Mouse (Mus musculus) hindbrain, embryonic 10.5 days (tissue): ENCODE data around the gene Apba2. TPM values are rescaled to one million over a fixed set of nuclear protein-coding genes. Genes with fewer than 3 reads are reported as not detected.
A peak's percentile ranks its signal among the peaks of the same experiment; 100 is the strongest.

ENCODE experiments used
- DNase-seq: peaks from one replicate; pipeline ENCODE4 v3.0.0-alpha.2; 2017; ENCODE audit warnings: low spot score
- H3K27ac ChIP-seq: fragments of 300-500 bp; sonication (generic); 2 replicates; pipeline ENCODE4 v1.5.1; 2016; ENCODE audit warnings: mild to moderate bottlenecking, moderate library complexity
- H3K27me3 ChIP-seq: fragments of 300-500 bp; sonication (generic); 2 replicates; pipeline ENCODE4 v1.6.1; 2016; ENCODE audit warnings: mild to moderate bottlenecking; ENCODE audit not compliant: poor library complexity, insufficient read depth, severe bottlenecking
- H3K36me3 ChIP-seq: fragments of 300-500 bp; sonication (generic); 2 replicates; pipeline ENCODE4 v1.6.1; 2016; ENCODE audit warnings: mild to moderate bottlenecking, moderate library complexity
- H3K4me1 ChIP-seq: fragments of 300-500 bp; sonication (generic); replicated peaks from 2 replicates; pipeline ENCODE4 v1.6.1; 2016; ENCODE audit warnings: mild to moderate bottlenecking
- H3K4me3 ChIP-seq: fragments of 300-500 bp; sonication (generic); 2 replicates; pipeline ENCODE4 v1.5.1; 2016; ENCODE audit warnings: mild to moderate bottlenecking, moderate library complexity
- H3K9me3 ChIP-seq: fragments of 300-500 bp; sonication (generic); 2 replicates; pipeline ENCODE4 v1.6.1; 2016; ENCODE audit warnings: mild to moderate bottlenecking, moderate library complexity
- WGBS: fragments of 180-500 bp; shearing (Covaris S2); methylation state at CpG from one replicate; pipeline ENCODE4 v1.1.7; 2016; 5-methylcytosine and 5-hydroxymethylcytosine counted together
- polyA plus RNA-seq: library from polyadenylated mRNA; unstranded; fragments of >200 nt; fragmentation: Nextera tagmentation; extraction: Ambion mirVana; gene quantifications from 2 replicates; pipeline ENCODE4 v1.2.1, GENCODE M21; 2016

Gene Apba2
- polyA plus RNA-seq, 1 experiment from 2014 or later = 88.9 TPM

GRCm38 (mm10) chr7:64694937-64695336, 193.4 kb downstream of the Apba2 start:
- 94% methylated on average over 6 of the region's 6 CpGs for WGBS
- Histone ChIP-seq H3K9me3 (no peaks in the 10 kb centered on the region), H3K27me3 (no peaks in the 10 kb centered on the region), H3K4me1 (peaks cover 9% of the 10 kb centered on the region), H3K36me3 (peaks cover 15% of the 10 kb centered on the region), H3K27ac (no peak overlapping the region), H3K4me3 (no peak overlapping the region)
- no peak for DNase-seq

- Histone ChIP-seq H3K4me3 (no peak overlapping the region), H3K9me3 (no peaks in the 10 kb centered on the region), H3K27ac (no peak overlapping the region), H3K4me1 (peaks cover 6% of the 10 kb centered on the region), H3K27me3 (no peaks in the 10 kb centered on the region), H3K36me3 (peaks cover 15% of the 10 kb centered on the region)
- 88% methylated on average over 14 of the region's 14 CpGs for WGBS
- DNase-seq = no peak
Observed at GRCm38 (mm10) chr7:64696521-64697281, 195.2 kb downstream of the Apba2 start.

DNA sequence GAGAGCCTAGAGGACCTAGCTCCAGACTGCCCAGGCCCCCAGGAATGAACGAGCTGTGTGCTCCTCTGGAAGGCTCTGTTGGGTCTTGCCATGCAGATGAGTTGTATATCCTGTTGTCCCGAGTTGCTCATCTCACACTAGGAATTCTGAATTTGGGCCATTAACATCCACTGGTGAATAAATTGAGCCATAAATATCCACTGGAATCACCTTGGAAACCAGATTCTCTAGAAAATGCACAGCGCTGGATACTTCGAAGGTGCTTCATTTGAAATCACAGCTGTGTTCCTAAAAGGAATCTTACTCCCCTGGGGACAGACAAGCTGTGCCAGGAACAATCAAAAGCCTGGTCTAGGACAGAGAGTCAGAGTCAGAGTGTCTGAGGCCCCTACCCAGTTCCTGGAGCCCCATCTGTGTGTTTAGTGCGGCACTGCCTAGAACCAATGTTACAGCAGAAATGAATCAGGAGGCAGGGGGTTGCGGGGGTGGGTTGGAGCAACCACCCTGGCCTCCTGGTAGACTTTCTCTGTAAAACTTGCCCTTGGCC, 196.4 kb downstream of the Apba2 start:
- H3K36me3 ChIP-seq = peaks cover 15% of the 10 kb centered on the region
- no peak overlapping the region for H3K4me3 ChIP-seq
- no peaks in the 10 kb centered on the region for H3K27me3 ChIP-seq
- no peak overlapping the region for H3K27ac ChIP-seq
- DNase-seq = no peak
- H3K9me3 ChIP-seq = no peaks in the 10 kb centered on the region
- H3K4me1 ChIP-seq = peaks cover 10% of the 10 kb centered on the region
- 85% methylated on average over 6 of the region's 6 CpGs for WGBS

DNA sequence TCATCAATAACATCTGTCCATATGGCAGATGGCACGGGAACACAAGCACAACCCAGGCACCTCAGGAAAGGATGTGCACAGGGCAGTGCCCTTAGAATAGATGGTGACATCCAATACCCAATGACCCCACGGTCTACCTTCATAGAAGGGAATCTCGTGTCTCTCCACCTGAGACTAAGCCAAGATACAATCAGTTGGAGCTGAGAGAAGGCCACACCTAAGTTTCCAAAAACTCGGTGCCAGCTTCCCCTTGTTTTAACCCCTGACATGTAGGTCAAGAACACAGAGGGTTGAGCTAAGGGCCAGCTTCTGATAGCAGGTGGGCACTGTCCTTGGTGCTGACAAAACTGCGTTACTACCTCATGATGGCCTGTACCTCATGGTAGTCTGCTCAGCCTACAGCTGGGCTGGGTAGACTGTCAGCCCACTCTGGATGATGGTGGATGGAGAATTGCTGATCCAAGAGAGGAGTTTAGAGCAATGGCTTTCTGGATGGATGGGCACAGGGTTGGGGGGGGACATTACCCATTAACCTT, 202.6 kb downstream of the Apba2 start:
- 78% methylated on average over 5 of the region's 5 CpGs for WGBS
- Histone ChIP-seq H3K9me3 (no peaks in the 10 kb centered on the region), H3K4me1 (0 out of 2 replicates have a peak, but pooled peaks cover 3% of the 10 kb centered on the region), H3K27ac (no peak overlapping the region), H3K36me3 (no peaks in the 10 kb centered on the region), H3K4me3 (no peak overlapping the region), H3K27me3 (no peaks in the 10 kb centered on the region)
- DNase-seq = no peak

DNA sequence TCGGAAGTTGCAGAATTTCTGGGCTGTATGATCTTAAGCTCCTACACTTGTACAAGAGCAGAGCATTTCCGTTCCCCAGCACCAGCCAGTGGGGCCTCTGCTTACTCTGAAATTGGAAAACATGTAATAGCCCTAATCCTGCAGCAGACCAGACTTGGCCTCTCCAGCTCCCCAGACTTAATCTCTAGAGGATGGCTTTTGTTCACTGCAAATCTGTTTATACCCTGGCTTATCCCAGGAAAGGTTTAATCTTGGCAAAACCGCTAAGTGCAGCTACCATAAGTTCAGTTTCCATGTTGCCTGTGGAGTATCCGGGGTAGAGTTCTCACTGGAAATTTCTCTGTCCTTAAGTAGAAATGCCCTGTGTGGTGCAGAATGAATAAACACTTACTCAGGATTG, 206.7 kb downstream of the Apba2 start:
- 89% methylated on average over 4 of the region's 4 CpGs for WGBS
- H3K4me1 ChIP-seq = no peaks in the 10 kb centered on the region

DNA sequence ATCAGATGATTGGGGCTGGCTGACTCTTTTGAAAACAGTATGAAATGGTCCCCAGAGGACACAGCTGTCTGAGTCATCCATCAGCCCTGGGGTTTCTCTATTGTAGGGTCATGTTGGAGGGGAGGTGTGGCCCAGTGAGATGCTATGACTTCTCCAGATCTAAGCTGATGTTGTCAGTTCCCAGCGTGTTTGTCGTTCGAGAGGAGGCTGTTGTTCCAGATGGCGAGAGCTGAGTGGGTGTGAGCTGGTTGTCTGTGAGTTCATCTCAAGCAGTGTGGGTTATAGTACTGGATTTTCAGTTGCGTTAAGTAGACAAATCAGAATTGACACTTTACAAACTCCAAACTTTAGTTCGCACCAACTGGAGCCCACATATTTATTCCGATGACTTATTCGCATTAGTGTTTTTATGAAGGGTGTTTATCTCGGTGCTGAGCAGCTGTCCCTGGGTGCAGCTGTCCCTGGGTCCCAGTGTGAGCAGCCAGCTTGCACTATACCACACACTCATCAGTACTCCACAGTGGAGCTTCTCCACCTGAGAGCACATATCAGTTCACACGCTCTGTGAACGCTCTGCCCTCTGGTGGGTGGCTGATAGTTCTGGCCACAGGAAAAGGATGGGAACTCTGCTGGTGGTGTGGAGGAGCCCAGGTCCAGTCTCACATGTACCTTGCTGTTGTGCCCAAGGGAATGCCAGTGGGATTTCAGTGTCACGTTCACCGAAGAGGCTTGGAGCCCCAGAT, 208.2 kb downstream of the Apba2 start:
- H3K4me3 ChIP-seq = no peak overlapping the region
- no peaks in the 10 kb centered on the region for H3K36me3 ChIP-seq
- no peaks in the 10 kb centered on the region for H3K27me3 ChIP-seq
- H3K9me3 ChIP-seq = no peaks in the 10 kb centered on the region
- H3K4me1 ChIP-seq = no peaks in the 10 kb centered on the region
- 89% methylated on average over 13 of the region's 13 CpGs for WGBS
- H3K27ac ChIP-seq = no peak overlapping the region
- peak; percentile 9 for DNase-seq

More for the DNA sequence above, 206.7 kb downstream of the Apba2 start:
- DNase-seq = no peak
- no peaks in the 10 kb centered on the region for H3K27me3 ChIP-seq
- H3K4me3 ChIP-seq = no peak overlapping the region
- H3K27ac ChIP-seq = no peak overlapping the region
- no peaks in the 10 kb centered on the region for H3K9me3 ChIP-seq
- no peaks in the 10 kb centered on the region for H3K36me3 ChIP-seq

GRCm38 (mm10) chr7:64716286-64716685, 214.8 kb downstream of the Apba2 start:
- Histone ChIP-seq H3K9me3 (no peaks in the 10 kb centered on the region), H3K27me3 (no peaks in the 10 kb centered on the region), H3K4me1 (no peaks in the 10 kb centered on the region), H3K4me3 (no peak overlapping the region), H3K36me3 (0 out of 2 replicates have a peak, but pooled peaks cover 10% of the 10 kb centered on the region), H3K27ac (no peak overlapping the region)
- DNase-seq = no peak
- WGBS = 80% methylated on average over 2 of the region's 2 CpGs

GRCm38 (mm10) chr7:64723313-64723712, 221.8 kb downstream of the Apba2 start:
- Histone ChIP-seq H3K4me3 (no peak overlapping the region), H3K4me1 (no peaks in the 10 kb centered on the region), H3K27ac (no peak overlapping the region), H3K27me3 (no peaks in the 10 kb centered on the region), H3K9me3 (no peaks in the 10 kb centered on the region), H3K36me3 (no peaks in the 10 kb centered on the region)
- WGBS = 84% methylated on average over 3 of the region's 3 CpGs
- DNase-seq = no peak

DNA sequence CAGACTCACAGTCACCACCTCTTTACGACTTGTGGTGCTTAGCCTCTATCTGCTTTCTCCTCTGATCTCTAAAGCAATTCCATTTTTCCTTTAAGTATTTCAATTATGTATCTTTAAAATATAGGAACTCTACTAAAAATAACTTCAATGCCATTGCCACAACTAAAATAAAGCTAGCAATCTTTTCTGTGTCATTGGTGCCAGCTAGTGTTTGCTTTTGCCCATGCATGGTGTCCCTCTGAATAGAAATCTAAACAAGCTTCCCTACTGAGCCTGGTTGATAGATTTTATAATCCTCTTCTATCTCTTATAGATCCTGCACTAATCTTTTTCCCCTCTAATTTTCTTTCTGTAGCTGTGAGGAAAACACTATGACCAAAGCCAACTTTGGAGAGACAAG, 222.9 kb downstream of the Apba2 start:
- Histone ChIP-seq H3K4me3 (no peak overlapping the region), H3K4me1 (0 out of 2 replicates have a peak, but pooled peaks cover 3% of the 10 kb centered on the region), H3K27me3 (no peaks in the 10 kb centered on the region), H3K27ac (no peak overlapping the region), H3K9me3 (no peaks in the 10 kb centered on the region), H3K36me3 (no peaks in the 10 kb centered on the region)
- no peak for DNase-seq
- 89% methylated on average over 1 of the region's 1 CpGs for WGBS

DNA sequence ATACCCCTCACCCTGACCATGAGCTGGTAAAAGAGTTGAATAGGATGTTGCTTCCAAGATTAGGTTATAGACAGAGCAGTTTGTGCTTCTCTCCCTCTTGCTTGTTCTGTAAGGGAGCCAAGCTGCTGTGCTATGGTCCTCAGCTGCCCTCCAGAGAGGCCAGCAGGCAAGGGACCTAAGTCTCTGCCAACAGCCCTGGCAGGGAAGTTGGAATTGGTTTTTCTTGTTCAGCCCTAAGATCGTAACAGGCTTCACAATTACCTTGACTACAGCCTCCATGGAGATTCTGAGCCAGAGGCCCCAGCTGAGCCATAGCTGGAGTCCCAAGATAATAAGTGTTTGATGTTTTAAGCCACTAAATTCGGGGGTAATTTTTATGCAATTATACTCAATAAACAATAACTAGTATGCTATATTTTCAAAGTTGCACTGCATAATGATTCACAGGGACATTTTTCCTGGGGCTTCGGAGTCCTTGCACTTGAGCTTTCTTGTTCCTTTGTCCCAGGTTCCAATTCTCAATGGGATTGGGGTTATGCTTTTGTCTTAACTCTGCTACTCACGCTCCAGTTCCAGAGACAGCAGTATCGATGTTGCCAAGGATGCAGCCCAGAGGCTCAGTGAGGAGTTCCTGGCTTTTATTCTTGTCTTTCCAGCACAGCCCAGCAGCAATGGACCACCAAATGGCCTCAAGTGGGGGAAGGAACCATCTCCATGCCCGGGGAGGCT, 224.6 kb downstream of the Apba2 start:
- Histone ChIP-seq H3K9me3 (no peaks in the 10 kb centered on the region), H3K4me1 (0 out of 2 replicates have a peak, but pooled peaks cover 7% of the 10 kb centered on the region), H3K36me3 (no peaks in the 10 kb centered on the region), H3K27ac (no peak overlapping the region), H3K27me3 (no peaks in the 10 kb centered on the region), H3K4me3 (no peak overlapping the region)
- 85% methylated on average over 6 of the region's 6 CpGs for whole genome bisulfite sequencing
- DNase-seq = no peak

DNA sequence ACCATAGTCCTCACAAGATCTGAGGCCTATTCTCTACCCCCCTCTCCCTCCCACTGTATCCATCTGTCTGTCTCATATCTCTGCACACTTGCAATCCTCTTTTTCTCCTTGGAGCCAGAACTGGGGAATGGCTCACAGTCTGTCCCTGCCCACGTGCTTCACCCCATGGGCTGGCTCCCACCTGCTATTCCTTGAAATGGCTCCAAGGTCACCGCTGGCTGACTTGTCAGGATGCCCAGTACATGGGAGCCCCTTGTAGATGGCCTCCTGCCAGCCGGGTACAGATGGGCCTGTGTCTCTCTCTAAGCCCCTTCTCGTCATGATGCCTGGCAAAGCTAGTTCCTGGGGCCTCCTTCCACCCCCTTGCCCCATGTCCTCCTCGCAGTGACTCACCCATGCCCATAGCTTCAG, 226.7 kb downstream of the Apba2 start:
- Histone ChIP-seq H3K4me1 (0 out of 2 replicates have a peak, but pooled peaks cover 7% of the 10 kb centered on the region), H3K36me3 (no peaks in the 10 kb centered on the region), H3K27me3 (no peaks in the 10 kb centered on the region), H3K27ac (no peak overlapping the region), H3K9me3 (no peaks in the 10 kb centered on the region), H3K4me3 (no peak overlapping the region)
- DNase-seq = no peak
- WGBS = 91% methylated on average over 5 of the region's 5 CpGs

GRCm38 (mm10) chr7:64728816-64729215, 227.3 kb downstream of the Apba2 start:
- no peaks in the 10 kb centered on the region for H3K9me3 ChIP-seq
- WGBS = 84% methylated on average over 3 of the region's 3 CpGs
- no peaks in the 10 kb centered on the region for H3K36me3 ChIP-seq
- H3K27me3 ChIP-seq = no peaks in the 10 kb centered on the region
- H3K27ac ChIP-seq = no peak overlapping the region
- 0 out of 2 replicates have a peak, but pooled peaks cover 7% of the 10 kb centered on the region for H3K4me1 ChIP-seq
- DNase-seq = no peak
- no peak overlapping the region for H3K4me3 ChIP-seq
